Mouse (Mus musculus): ENCODE results near the gene Gm21976. TPM values are rescaled to one million over a fixed set of nuclear protein-coding genes. Genes with fewer than 3 reads are reported as not detected.

Gm21976 gene
- polyA plus RNA-seq, 1 experiment from 2014 or later = not detected

DNA sequence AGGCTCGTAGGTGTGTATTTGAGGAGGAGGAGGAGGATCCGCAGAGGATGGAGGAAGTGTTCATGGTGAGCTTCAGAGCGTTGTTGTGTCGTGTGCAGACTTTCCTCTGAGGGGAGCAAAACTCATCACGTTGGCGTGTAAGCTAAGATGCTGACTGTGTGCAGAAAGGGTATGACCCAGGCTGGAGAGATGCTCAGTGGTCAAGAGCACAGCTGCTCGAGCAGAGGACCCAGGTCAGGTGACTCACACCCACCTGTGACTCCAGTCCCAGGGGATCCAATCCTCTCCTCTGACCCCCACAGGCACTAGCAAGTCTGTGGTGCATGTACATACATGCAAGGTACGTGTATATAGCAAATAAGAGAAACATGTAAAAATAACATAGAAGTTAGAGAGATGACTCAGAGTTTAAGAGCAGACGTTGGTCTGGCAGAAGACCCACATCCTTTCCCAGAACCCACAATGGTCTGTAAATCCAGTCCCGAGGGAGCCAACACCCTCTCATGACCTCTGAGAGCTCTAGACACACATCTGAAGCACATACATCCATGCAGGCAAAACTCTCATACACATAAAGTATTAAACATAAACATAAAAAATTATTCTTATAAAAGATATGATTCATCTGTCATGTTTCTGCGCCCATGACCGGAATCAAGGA is 1.4 kb downstream of the Gm21976 start:
- Histone ChIP-seq H3K27me3 (ENCODE audit: control insufficient read depth, insufficient read depth, low read length) (no peaks in the 10 kb centered on the region), H3K27ac (ENCODE audit: low read depth, low read length) (no peak overlapping the region), H3K36me3 (ENCODE audit: control insufficient read depth, insufficient read depth, low read length) (no peaks in the 10 kb centered on the region), H3K4me1 (replicated peaks; ENCODE audit: control insufficient read depth, insufficient read depth, low read length) (no peaks in the 10 kb centered on the region), H3K9me3 (ENCODE audit: control insufficient read depth, low read length) (no peaks in the 10 kb centered on the region), H3K4me2 (replicated peaks; ENCODE audit: low read depth, low read length) (no peak overlapping the region), H3K9ac (ENCODE audit: low read depth, low read length) (no peak overlapping the region), H3K4me3 (ENCODE audit: low read depth, low read length) (no peak overlapping the region)
- ATAC-seq (ENCODE audit: low FRiP score) = no peak
- WGBS = 85% methylated on average over 12 of the region's 12 CpGs
- no peak for DNase-seq (ENCODE audit: low spot score)

DNA sequence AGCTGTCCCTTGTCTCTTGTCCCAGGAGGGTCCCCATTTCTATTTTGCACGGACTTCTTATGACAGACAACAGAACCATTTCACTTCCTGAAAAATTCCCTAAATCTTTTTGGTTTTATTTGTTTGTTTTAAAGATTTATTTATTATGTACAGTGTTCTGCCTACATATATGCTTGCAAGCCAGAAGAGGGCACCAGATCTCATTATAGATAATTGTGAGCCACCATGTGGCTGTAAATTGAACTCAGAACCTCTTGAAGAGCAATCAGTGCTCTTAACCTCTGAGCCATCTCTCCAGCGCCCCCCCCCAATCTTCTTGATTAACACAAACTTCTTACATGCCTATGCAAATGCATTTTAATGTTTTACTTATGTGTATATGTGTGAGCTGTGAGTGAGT is 11.0 kb downstream of the Gm21976 start:
- Histone ChIP-seq H3K9ac (ENCODE audit: low read depth, low read length) (no peak overlapping the region), H3K4me2 (replicated peaks; ENCODE audit: low read depth, low read length) (no peak overlapping the region), H3K36me3 (ENCODE audit: control insufficient read depth, insufficient read depth, low read length) (no peaks in the 10 kb centered on the region), H3K27ac (ENCODE audit: low read depth, low read length) (no peak overlapping the region), H3K9me3 (ENCODE audit: control insufficient read depth, low read length) (no peaks in the 10 kb centered on the region), H3K27me3 (ENCODE audit: control insufficient read depth, insufficient read depth, low read length) (no peaks in the 10 kb centered on the region), H3K4me1 (replicated peaks; ENCODE audit: control insufficient read depth, insufficient read depth, low read length) (no peaks in the 10 kb centered on the region), H3K4me3 (ENCODE audit: low read depth, low read length) (no peak overlapping the region)
- no peak for DNase-seq (ENCODE audit: low spot score)
- WGBS = 37% methylated on average over 2 of the region's 2 CpGs
- no peak for ATAC-seq (ENCODE audit: low FRiP score)

DNA sequence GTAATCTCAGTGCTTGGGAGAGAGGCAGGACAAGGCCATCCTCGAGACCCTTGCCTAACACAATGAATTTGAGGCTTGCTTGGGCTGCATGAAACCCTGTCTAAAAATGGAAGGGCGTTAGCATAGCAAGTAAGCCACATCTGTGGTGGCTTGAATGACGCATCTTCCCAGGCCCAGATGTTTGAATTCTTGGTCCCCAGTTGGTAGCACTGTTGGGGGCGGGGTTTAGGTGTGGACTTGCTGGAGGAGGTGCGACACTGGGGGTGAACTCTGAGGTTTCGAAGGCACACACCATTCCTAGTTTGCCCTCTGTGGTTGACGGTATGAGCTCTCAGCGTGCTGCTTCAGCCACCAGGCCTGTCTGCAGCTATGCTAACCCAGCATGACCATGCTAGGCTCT is 12.0 kb downstream of the Gm21976 start:
- 80% methylated on average over 8 of the region's 8 CpGs for WGBS
- Histone ChIP-seq H3K4me3 (ENCODE audit: low read depth, low read length) (no peak overlapping the region), H3K4me2 (replicated peaks; ENCODE audit: low read depth, low read length) (no peak overlapping the region), H3K36me3 (ENCODE audit: control insufficient read depth, insufficient read depth, low read length) (no peaks in the 10 kb centered on the region), H3K9ac (ENCODE audit: low read depth, low read length) (no peak overlapping the region), H3K9me3 (ENCODE audit: control insufficient read depth, low read length) (no peaks in the 10 kb centered on the region), H3K27me3 (ENCODE audit: control insufficient read depth, insufficient read depth, low read length) (no peaks in the 10 kb centered on the region), H3K4me1 (replicated peaks; ENCODE audit: control insufficient read depth, insufficient read depth, low read length) (no peaks in the 10 kb centered on the region), H3K27ac (ENCODE audit: low read depth, low read length) (no peak overlapping the region)
- no peak for ATAC-seq (ENCODE audit: low FRiP score)
- DNase-seq (ENCODE audit: low spot score) = no peak

DNA sequence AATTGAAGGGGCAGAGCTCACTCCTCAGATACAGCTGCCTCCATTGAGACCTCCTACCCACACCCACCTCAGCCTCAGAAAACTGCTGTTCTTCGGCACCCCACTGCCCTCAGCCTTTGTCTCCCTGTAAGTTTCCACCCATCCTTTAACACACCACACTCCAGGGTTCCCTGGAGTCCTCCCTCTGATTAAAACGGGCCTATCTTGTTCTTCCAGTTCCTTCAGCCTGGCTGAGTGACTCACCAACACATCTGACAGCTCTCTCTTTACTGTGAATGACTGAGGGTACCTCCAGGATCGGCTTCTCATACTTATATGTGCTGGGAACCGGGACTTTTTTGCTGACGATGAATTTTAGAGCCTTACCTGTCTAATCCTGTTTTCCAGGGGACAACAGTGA is 16.4 kb downstream of the Gm21976 start:
- ATAC-seq (ENCODE audit: low FRiP score) = no peak
- WGBS = 45% methylated on average over 5 of the region's 5 CpGs
- no peak for DNase-seq (ENCODE audit: low spot score)

DNA sequence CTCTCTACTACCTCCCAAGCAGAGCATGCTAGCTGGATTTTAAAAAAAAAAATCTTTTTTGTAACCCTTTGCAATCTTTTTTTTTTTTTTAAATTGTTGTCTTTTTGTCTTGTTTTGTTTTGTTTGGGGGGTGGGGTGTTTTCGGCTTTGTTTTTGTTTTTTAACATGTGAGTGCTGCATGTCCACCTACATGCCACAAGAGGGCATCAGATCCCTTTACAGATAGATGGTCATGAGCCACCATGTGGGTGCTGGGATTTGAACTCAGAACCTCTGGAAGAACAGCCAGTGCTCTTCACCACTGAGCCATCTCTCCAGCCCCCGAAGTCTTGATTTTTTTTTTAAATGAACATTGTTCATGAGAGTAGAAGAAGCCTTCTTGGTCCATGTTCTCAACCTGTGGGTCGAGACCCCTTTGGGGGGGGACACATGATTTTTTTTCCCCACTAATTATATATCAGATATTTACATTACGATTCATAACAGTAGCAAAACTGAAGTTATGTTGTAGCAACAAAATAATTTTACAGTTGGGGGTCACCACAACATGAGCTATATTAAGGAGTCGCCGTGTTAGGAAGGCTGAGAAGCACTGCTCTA is 18.3 kb downstream of the Gm21976 start:
- WGBS = 90% methylated on average over 6 of the region's 6 CpGs
- DNase-seq (ENCODE audit: low spot score) = no peak
- no peak for ATAC-seq (ENCODE audit: low FRiP score)
- H3K4me3 ChIP-seq (ENCODE audit: low read depth, low read length) = no peak overlapping the region
- no peaks in the 10 kb centered on the region for H3K27me3 ChIP-seq (ENCODE audit: control insufficient read depth, insufficient read depth, low read length)
- H3K9me3 ChIP-seq (ENCODE audit: control insufficient read depth, low read length) = no peaks in the 10 kb centered on the region
- H3K9ac ChIP-seq (ENCODE audit: low read depth, low read length) = no peak overlapping the region
- no peak overlapping the region for H3K27ac ChIP-seq (ENCODE audit: low read depth, low read length)
- no peaks in the 10 kb centered on the region for H3K36me3 ChIP-seq (ENCODE audit: control insufficient read depth, insufficient read depth, low read length)
- no peak overlapping the region for H3K4me2 ChIP-seq (replicated peaks; ENCODE audit: low read depth, low read length)
- no peaks in the 10 kb centered on the region for H3K4me1 ChIP-seq (replicated peaks; ENCODE audit: control insufficient read depth, insufficient read depth, low read length)

More for the DNA sequence above, 16.4 kb downstream of the Gm21976 start:
- no peak overlapping the region for H3K9ac ChIP-seq (ENCODE audit: low read depth, low read length)
- H3K27me3 ChIP-seq (ENCODE audit: control insufficient read depth, insufficient read depth, low read length) = no peaks in the 10 kb centered on the region
- no peaks in the 10 kb centered on the region for H3K4me1 ChIP-seq (replicated peaks; ENCODE audit: control insufficient read depth, insufficient read depth, low read length)
- H3K36me3 ChIP-seq (ENCODE audit: control insufficient read depth, insufficient read depth, low read length) = no peaks in the 10 kb centered on the region
- H3K9me3 ChIP-seq (ENCODE audit: control insufficient read depth, low read length) = no peaks in the 10 kb centered on the region
- no peak overlapping the region for H3K27ac ChIP-seq (ENCODE audit: low read depth, low read length)
- H3K4me2 ChIP-seq (replicated peaks; ENCODE audit: low read depth, low read length) = no peak overlapping the region
- H3K4me3 ChIP-seq (ENCODE audit: low read depth, low read length) = no peak overlapping the region

DNA sequence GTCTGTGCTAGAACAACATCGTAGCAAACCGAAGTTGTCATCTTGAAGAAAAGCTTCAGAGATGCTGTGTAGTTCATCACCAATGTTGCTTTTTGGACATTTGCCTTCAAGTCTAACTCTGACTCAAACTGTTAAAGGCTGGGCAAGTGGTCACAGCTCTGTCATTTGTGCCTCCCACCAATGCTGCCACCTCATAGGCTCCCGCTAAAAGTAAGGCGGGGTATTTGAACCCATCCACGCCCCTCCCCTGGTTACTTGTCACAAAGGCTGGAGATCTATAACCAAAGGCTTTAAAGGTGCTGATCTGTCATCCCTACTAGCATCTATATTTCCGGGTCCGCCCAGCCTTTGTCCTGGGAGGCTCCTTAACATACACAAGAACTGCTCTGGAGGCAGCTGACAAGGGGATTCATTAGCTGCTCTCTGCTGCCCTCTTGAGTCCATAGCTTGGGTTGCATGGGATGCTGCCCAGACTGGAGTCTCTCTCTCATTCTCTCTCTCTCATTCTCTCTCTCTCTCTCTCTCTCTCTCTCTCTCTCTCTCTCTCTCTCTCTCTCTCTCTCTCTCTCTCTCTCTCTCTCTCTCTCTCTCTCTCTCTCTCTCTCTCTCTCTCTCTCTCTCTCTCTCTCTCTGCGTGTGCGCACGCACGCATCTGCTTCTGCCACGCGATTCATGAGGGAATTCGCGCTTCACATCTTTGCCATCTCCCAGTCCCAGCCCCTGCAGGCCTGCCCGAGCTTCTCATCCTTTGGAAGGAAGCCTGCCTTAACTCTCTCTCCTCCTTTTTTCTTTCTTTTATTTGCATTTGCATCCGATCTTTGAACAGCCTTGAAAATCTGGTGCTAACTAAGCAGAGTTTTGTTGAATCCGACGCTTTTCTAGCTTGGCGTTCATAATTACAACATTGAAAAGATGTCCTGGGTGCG is 19.4 kb downstream of the Gm21976 start:
- Histone ChIP-seq H3K4me2 (replicated peaks; ENCODE audit: low read depth, low read length) (no peak overlapping the region), H3K9me3 (ENCODE audit: control insufficient read depth, low read length) (no peaks in the 10 kb centered on the region), H3K4me3 (ENCODE audit: low read depth, low read length) (no peak overlapping the region), H3K9ac (ENCODE audit: low read depth, low read length) (no peak overlapping the region), H3K36me3 (ENCODE audit: control insufficient read depth, insufficient read depth, low read length) (no peaks in the 10 kb centered on the region), H3K27ac (ENCODE audit: low read depth, low read length) (no peak overlapping the region; the same call in 1 of the 2 replicates), H3K4me1 (replicated peaks; ENCODE audit: control insufficient read depth, insufficient read depth, low read length) (no peaks in the 10 kb centered on the region), H3K27me3 (ENCODE audit: control insufficient read depth, insufficient read depth, low read length) (no peaks in the 10 kb centered on the region)
- 52% methylated on average over 21 of the region's 21 CpGs for WGBS
- DNase-seq (ENCODE audit: low spot score) = peak; percentile 94
- peak; percentile 80 for ATAC-seq (ENCODE audit: low FRiP score)

DNA sequence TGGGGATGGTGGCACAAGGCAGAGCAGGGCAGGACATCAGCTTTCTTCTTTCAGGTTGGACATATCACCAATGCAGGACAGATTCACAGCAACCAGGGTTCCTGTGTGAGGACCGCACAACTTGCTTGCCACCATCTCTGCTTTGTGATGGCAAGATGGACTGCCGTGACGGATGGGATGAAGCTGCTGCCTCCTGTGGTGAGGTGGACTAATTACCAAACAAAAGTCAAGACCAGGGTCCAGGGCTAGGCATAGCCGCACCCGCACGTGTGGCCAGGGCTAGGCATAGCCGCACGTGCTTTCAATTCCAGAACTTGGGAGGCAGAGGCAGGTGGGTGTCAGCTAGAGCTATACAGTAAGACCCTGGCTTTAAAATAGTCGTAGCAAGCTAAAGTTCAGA is 25.6 kb downstream of the Gm21976 start:
- DNase-seq (ENCODE audit: low spot score) = no peak

DNA sequence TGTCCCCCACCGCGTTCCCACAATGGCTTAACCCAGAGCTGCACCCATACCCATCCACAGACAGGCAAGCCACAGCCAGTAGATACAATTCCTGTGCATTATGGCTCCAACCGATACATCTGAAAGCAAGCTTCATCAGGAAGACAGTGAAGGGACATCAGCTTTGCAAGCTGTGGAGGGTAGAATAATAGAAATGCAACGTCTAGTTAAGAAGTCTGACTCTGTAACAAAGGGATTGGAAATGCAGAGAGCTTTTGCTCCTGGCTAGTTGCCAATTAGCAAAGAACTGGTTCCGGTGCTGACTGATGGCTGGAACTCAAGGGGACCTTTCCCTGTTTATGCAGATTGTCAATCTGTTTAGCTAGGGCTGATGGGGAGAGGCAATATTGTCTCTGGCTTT is 26.7 kb downstream of the Gm21976 start:
- H3K4me1 ChIP-seq (replicated peaks; ENCODE audit: control insufficient read depth, insufficient read depth, low read length) = no peaks in the 10 kb centered on the region
- no peak overlapping the region for H3K4me3 ChIP-seq (ENCODE audit: low read depth, low read length)
- no peaks in the 10 kb centered on the region for H3K36me3 ChIP-seq (ENCODE audit: control insufficient read depth, insufficient read depth, low read length)
- H3K27ac ChIP-seq (ENCODE audit: low read depth, low read length) = no peak overlapping the region
- ATAC-seq (ENCODE audit: low FRiP score) = no peak
- H3K27me3 ChIP-seq (ENCODE audit: control insufficient read depth, insufficient read depth, low read length) = no peaks in the 10 kb centered on the region
- H3K9me3 ChIP-seq (ENCODE audit: control insufficient read depth, low read length) = no peaks in the 10 kb centered on the region
- WGBS = 35% methylated on average over 5 of the region's 5 CpGs
- H3K9ac ChIP-seq (ENCODE audit: low read depth, low read length) = no peak overlapping the region
- DNase-seq (ENCODE audit: low spot score) = no peak
- no peak overlapping the region for H3K4me2 ChIP-seq (replicated peaks; ENCODE audit: low read depth, low read length)

More for the DNA sequence above, 25.6 kb downstream of the Gm21976 start:
- no peaks in the 10 kb centered on the region for H3K4me1 ChIP-seq (replicated peaks; ENCODE audit: control insufficient read depth, insufficient read depth, low read length)
- no peaks in the 10 kb centered on the region for H3K27me3 ChIP-seq (ENCODE audit: control insufficient read depth, insufficient read depth, low read length)
- H3K9me3 ChIP-seq (ENCODE audit: control insufficient read depth, low read length) = no peaks in the 10 kb centered on the region
- H3K4me2 ChIP-seq (replicated peaks; ENCODE audit: low read depth, low read length) = no peak overlapping the region
- H3K27ac ChIP-seq (ENCODE audit: low read depth, low read length) = no peak overlapping the region
- no peak overlapping the region for H3K9ac ChIP-seq (ENCODE audit: low read depth, low read length)
- no peak for ATAC-seq (ENCODE audit: low FRiP score)
- WGBS = 89% methylated on average over 9 of the region's 9 CpGs
- H3K4me3 ChIP-seq (ENCODE audit: low read depth, low read length) = no peak overlapping the region
- H3K36me3 ChIP-seq (ENCODE audit: control insufficient read depth, insufficient read depth, low read length) = no peaks in the 10 kb centered on the region
